Mouse (Mus musculus) ES-Bruce4 (cell line): Measurements from ENCODE around the gene 1700016C15Rik. TPM values are rescaled to one million over a fixed set of nuclear protein-coding genes. Genes with fewer than 3 reads are reported as not detected.

Source experiments
- H3K27ac ChIP-seq: 2 replicates; pipeline ENCODE4 v1.5.1; 2012; ENCODE audit warnings: low read length, inconsistent platforms; ENCODE audit not compliant: insufficient read depth
- H3K27me3 ChIP-seq: 2 replicates; pipeline ENCODE4 v1.6.1; 2012; ENCODE audit warnings: mild to moderate bottlenecking, low read length, inconsistent platforms; ENCODE audit not compliant: control insufficient read depth, poor library complexity, insufficient read depth, severe bottlenecking
- H3K36me3 ChIP-seq: 2 replicates; pipeline ENCODE4 v1.6.1; 2012; ENCODE audit warnings: inconsistent platforms, mild to moderate bottlenecking, low read length, moderate library complexity; ENCODE audit not compliant: control insufficient read depth, poor library complexity, insufficient read depth, severe bottlenecking
- H3K4me1 ChIP-seq: one replicate; pipeline ENCODE4 v1.8.1; 2011; ENCODE audit warnings: low read length; ENCODE audit not compliant: control insufficient read depth, insufficient read depth
- H3K4me3 ChIP-seq: 2 replicates; pipeline ENCODE4 v1.5.1; 2011; ENCODE audit warnings: low read depth, mild to moderate bottlenecking, low read length
- H3K9ac ChIP-seq: 2 replicates; pipeline ENCODE4 v1.6.1; 2012; ENCODE audit warnings: low read depth, mild to moderate bottlenecking, inconsistent platforms; ENCODE audit not compliant: poor library complexity, severe bottlenecking
- H3K9me3 ChIP-seq: replicated peaks from 2 replicates; pipeline ENCODE4 v1.6.1; 2012; ENCODE audit warnings: mild to moderate bottlenecking, low read length, inconsistent platforms; ENCODE audit not compliant: control insufficient read depth, poor library complexity, insufficient read depth, severe bottlenecking
- CTCF ChIP-seq: IDR thresholded peaks from one replicate; pipeline ENCODE4 v1.8.1; 2011; ENCODE audit warnings: low read depth, low read length
- EP300 ChIP-seq: IDR thresholded peaks from 2 replicates; pipeline ENCODE4 v1.6.1; 2011; ENCODE audit warnings: low read depth, low read length; ENCODE audit not compliant: insufficient read depth
- POLR2A ChIP-seq: IDR thresholded peaks from one replicate; pipeline ENCODE4 v1.8.1; 2011; ENCODE audit warnings: low read length; ENCODE audit not compliant: insufficient read depth
- polyA plus RNA-seq: library from polyadenylated mRNA; stranded (reverse); fragments of >200 nt; gene quantifications from 2 replicates; pipeline ENCODE4 v1.2.4, GENCODE M21; 2011; ENCODE audit warnings: low read depth; ENCODE audit not compliant: missing spikeins, insufficient read depth, insufficient read length

Gene 1700016C15Rik
- polyA plus RNA-seq, 1 experiment: not detected

- TF ChIP-seq CTCF (no peak), POLR2A (no peak), EP300 (no peak)
- no peaks in the 10 kb centered on the region for H3K27me3 ChIP-seq
- H3K27ac ChIP-seq: no peak overlapping the region
- no peak overlapping the region for H3K4me3 ChIP-seq
- no peaks in the 10 kb centered on the region for H3K9me3 ChIP-seq
- H3K36me3 ChIP-seq: no peaks in the 10 kb centered on the region
- no peak overlapping the region for H3K9ac ChIP-seq
- H3K4me1 ChIP-seq: no peaks in the 10 kb centered on the region
These were observed 42.6 kb upstream of the 1700016C15Rik start for GRCm38 (mm10) chr1:177686982-177687381.

GRCm38 (mm10) chr1:177692491-177692890 lies 37.1 kb upstream of the 1700016C15Rik start:
- no peaks in the 10 kb centered on the region for H3K4me1 ChIP-seq
- H3K9ac ChIP-seq: no peak overlapping the region
- H3K36me3 ChIP-seq: no peaks in the 10 kb centered on the region
- H3K27ac ChIP-seq: no peak overlapping the region
- no peaks in the 10 kb centered on the region for H3K27me3 ChIP-seq
- H3K4me3 ChIP-seq: no peak overlapping the region
- no peak for TF ChIP-seq CTCF
- no peak for TF ChIP-seq EP300
- no peak for TF ChIP-seq POLR2A
- no peaks in the 10 kb centered on the region for H3K9me3 ChIP-seq

- no peaks in the 10 kb centered on the region for H3K36me3 ChIP-seq
- no peak overlapping the region for H3K4me3 ChIP-seq
- H3K9ac ChIP-seq: no peak overlapping the region
- no peaks in the 10 kb centered on the region for H3K27me3 ChIP-seq
- no peaks in the 10 kb centered on the region for H3K9me3 ChIP-seq
- TF ChIP-seq POLR2A (no peak), EP300 (no peak), CTCF (no peak)
- H3K4me1 ChIP-seq: no peaks in the 10 kb centered on the region
- no peak overlapping the region for H3K27ac ChIP-seq
These were observed 35.9 kb upstream of the 1700016C15Rik start for GRCm38 (mm10) chr1:177693486-177694252.

GRCm38 (mm10) chr1:177700560-177700959 lies 29.1 kb upstream of the 1700016C15Rik start:
- Histone ChIP-seq H3K27ac (no peak overlapping the region), H3K27me3 (no peaks in the 10 kb centered on the region), H3K4me3 (no peak overlapping the region), H3K4me1 (no peaks in the 10 kb centered on the region), H3K36me3 (no peaks in the 10 kb centered on the region), H3K9me3 (no peaks in the 10 kb centered on the region), H3K9ac (no peak overlapping the region)
- TF ChIP-seq EP300: no peak
- no peak for TF ChIP-seq POLR2A
- TF ChIP-seq CTCF: no peak

GRCm38 (mm10) chr1:177702481-177703146 lies 27.0 kb upstream of the 1700016C15Rik start:
- Histone ChIP-seq H3K9ac (peak overlapping the region; percentile 22; the same call in 1 of the 2 replicates), H3K36me3 (no peaks in the 10 kb centered on the region), H3K4me3 (peak overlapping the region; percentile 36), H3K27me3 (no peaks in the 10 kb centered on the region), H3K4me1 (no peaks in the 10 kb centered on the region), H3K9me3 (no peaks in the 10 kb centered on the region), H3K27ac (no peak overlapping the region)
- TF ChIP-seq POLR2A (no peak), CTCF (peak; percentile 78), EP300 (no peak)

GRCm38 (mm10) chr1:177703147-177703807 lies 26.3 kb upstream of the 1700016C15Rik start:
- no peaks in the 10 kb centered on the region for H3K27me3 ChIP-seq
- H3K4me3 ChIP-seq: no peak overlapping the region
- H3K9me3 ChIP-seq: no peaks in the 10 kb centered on the region
- H3K36me3 ChIP-seq: no peaks in the 10 kb centered on the region
- no peak overlapping the region for H3K27ac ChIP-seq
- TF ChIP-seq POLR2A (no peak), EP300 (no peak), CTCF (no peak)
- no peaks in the 10 kb centered on the region for H3K4me1 ChIP-seq
- H3K9ac ChIP-seq: no peak overlapping the region
